Mouse (Mus musculus): ENCODE data around the gene Zbtb8a. TPM values are rescaled to one million over a fixed set of nuclear protein-coding genes. Genes with fewer than 3 reads are reported as not detected.
A peak's percentile ranks its signal among the peaks of the same experiment; 100 is the strongest.
"Not testable (repeated sequence)": the region's sequence is repeated elsewhere in the genome, so short reads cannot be mapped to it uniquely, and the experiment has no call there.

Zbtb8a gene
- 1 to 10 TPM; 4.7 to 7.8 (median 5.2) TPM for total RNA-seq (2022)

DNA sequence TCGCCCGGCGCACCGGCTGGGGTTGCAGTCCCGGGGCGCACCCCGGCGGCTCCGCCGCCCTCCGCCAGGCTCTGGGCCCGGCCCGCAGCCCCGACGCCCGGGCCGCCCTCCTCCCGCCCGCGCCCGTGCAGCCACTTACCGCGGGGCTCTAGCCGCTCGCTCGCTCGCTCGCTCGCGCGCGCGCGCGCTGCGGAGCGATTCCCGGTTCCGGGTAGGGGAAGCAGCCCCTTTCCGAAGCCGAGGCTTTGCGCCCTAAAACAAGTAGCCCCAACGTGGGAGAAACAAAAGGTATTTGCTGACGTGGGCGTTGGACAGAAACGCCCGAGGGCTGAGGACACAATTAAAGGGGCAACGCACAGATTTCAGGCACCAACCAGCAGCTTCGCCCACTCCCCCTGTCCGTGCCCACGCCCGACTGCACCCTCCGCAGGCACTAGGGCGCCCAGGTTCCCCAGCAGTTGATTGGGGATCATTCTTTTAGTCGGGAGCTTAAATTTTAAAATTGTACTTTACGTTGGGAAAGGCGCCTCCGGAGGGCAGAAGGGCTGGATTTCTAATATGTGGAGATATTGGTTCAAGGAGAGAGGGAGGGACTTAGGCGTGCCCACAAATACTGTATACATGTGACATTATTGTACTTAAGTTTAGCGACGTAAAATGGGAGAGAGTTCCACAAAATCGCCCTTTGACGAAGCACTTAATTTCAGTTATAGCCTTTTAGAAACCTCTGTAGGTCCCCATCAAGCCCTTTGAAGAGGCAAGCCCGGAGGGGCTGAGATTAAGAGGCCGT lies at the start of gene Zbtb8a:
Gene Zbtb8a (minus strand): TSS at position 516 of the 790 bp plus-strand sequence.
- no peak for DNase-seq

DNA sequence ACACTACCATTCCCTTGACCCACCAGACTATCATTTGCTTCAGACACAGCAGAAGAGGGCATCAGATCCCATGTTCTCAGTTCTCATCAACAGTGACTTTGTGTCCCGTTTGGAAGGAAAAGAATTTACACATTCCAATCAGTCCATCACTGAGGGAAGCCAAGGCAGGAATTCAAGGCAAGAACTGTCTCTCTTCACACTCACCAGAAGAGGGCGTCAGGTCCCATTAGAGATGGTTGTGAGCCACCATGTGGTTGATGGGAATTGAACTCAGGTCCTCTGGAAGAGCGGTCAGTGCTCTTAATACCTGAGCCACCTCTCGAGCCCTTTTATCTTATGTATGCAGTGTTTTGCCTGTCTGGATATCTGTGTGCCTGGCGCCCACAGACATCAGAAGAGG lies 40.4 kb upstream of the Zbtb8a start:
- DNase-seq = no peak

DNA sequence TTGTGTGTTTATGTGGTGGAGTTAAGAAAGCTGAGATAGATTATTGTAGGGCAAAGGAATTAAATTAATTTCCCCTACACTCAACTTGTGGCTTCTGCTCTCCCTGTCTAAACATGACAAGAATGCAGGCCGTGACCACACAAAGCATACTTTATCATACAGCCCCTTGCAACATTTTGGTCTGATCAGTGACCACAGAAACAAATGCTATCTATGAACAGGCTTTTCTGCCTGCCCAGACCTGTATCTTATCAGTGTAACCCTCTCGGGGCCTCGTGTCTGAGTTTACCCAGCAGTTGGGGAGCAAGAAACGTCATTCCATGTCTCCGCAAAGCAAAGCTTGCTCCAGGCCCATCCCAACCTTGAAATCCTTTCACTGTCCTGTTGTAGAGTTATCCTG lies 38.6 kb upstream of the Zbtb8a start:
- no peak for DNase-seq

DNA sequence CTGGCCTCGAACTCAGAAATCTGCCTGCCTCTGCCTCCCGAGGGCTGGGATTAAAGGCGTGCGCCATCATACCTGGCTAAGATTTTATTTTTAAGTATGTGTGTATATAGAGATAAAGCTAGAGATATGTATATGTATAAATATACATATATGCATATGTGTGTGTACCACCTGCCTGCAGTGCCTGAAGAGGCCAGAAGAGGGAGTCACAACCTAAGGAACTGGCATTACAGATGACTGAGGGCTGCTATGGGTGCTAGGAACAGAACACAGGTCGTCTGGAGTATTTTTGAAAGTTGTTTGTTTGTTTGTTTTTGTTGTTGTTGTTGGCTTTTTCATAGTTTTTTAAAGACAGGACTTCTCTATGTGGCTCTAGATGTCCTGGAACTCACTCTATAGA lies 38.0 kb upstream of the Zbtb8a start:
- DNase-seq = no peak

DNA sequence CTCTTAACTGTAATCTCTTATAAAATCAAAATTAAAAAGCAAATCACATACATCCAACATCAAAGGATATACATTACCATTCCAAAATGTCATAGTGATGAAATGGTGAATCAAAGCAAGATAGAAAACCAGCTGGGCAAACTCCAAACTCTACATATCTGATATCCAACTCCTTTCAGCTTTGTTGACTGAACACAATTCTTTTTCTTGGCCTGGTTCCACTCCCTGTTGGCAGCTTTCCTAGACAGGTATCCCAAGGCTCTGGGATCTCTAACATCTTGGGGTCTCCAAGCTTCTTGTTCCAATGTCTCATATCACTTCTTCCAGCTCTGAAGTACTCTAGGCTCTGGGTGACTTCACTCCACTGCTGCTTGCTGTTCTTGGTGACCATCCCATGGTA lies 33.1 kb upstream of the Zbtb8a start:
- no peak for DNase-seq

DNA sequence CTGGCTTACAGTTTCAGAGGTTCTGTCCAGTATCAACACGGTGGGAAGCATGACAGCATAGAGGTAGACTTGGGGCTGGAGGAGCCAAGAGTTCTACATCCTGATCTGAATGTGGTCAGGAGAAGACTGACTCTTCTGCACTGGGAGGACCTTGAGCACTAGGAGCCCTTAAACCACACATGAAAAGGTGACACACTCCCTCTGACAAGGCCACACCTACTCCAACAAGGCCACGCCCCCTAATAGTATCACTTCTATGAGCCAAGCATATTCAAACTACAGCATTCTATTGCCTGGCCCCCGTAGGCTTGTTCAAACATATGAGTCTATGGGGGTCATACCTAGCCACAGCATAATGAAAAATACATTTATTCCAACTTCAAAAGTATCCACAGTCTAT lies 32.6 kb upstream of the Zbtb8a start:
- not testable (repeated sequence) for DNase-seq

DNA sequence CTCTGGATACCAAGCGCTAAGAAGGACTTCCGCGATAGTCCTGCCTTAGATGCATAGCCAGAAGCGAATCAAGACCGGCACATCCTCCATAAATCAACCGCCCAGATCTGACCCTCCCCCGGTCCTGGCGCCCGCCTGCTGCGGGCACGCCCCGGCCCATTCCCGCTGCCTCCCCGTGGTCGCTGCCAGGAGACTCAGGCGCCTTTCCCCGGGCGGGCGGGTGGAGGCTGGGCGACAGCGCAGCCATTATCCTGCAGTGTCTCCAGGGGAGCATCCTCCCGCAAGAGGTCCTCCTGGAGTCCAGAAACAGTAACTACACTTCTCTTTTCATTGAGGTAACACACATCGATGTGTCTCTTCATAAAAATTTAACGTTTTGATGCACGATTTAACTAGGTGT lies 28.5 kb upstream of the Zbtb8a start:
- peak; percentile 50 for DNase-seq

DNA sequence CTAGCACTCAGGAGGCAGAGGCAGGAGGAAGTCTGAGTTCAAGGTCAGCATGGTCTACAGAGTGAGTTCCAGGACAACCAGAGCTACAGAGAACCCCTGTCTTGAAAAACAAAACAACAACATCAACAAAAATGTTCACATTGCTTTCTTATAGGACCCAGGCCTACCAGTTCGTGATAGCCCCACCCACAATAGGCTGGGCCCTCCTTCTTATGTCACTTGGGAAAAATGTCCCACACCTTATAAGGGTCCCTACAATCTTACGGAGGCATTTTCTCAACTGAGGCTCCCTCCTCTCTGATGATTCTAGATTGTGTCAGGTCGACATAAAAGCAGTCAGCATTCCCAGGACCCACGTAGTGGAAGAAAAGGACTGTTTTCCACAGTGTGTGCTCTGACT lies 21.9 kb upstream of the Zbtb8a start:
- DNase-seq = no peak

DNA sequence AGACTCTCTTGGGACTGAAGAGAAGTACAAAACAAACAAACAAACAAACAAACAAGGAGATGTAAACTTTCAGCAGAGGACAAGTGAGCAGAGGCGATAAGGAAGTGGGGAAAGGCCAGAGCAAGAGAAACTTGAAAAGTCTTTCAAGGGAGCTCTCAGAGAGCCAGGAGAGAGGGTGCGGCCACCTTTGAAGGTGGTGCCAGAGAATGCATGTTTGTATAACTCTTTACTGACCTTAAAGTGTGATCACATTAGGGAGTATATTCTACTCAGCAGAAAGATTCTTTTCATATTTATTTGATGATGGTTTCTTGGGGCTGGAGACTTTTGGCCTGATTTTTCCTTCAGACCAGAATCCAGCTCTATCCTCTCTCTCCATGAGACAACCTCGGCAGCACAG lies 19.0 kb upstream of the Zbtb8a start:
- no peak for DNase-seq

DNA sequence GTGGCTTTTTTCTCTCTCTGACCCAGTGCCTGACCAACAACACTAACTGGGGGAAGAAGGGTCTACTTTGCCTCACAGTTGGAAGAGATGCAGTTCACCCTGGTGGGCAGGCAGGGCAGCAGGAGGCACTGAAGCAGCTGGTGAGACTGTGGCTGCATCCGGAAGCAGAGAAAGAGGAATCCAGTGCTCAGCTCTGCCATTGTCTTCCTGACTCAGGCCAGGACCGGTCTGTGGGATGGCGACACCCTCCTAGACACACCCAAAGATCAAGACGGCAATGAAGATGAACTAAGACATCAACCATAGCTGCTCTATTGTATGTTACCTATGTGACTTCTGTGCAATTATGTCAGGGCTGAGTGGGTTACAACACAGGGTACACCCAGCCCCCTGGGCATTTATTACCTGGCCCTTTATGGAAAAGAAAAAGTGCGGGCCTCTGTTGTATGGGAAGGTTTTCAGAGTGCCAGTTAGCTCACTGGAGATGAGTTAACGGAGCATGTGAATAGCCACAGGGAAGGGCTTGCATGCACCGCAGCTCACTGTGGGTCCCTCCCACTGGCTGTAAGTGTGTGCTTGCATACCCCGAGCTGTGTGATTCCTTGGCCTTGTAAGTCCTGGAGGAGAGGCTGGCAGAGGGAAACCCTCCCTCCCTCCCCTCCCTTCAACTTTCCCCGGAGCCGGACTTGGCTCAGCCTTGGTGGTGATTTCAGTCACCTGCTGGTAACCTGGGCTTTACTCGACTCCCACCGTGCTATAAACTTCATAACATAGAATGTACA lies 16.4 kb upstream of the Zbtb8a start:
- DNase-seq = no peak

DNA sequence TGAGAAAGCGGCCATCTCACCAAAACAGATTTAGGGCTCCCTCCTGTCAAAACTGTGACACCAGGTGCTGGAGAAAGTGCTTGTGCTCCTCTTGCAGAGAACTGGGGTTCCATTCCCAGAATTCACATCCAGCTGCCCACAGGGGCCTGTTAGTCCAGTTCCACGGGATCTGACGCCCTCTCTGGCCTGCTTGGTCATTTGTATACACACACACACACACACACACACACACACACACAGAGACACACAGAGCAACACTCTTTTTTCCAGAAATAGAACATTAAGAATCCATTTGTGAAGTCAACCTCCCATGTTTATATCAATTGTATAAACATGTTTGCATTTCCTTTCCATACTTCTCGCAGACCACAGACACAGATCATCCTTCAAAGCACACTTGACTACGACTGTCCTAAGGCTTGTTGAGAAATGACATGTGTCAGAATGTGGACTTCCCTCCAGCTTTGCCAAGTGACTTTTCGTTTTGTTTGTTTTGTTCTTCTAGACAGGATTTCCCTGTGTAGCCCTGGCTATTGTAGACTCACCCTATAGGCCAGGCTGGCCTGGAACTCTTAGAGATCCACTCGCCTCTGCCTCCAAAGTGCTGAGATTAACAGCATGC lies 13.1 kb upstream of the Zbtb8a start:
- DNase-seq = no peak

DNA sequence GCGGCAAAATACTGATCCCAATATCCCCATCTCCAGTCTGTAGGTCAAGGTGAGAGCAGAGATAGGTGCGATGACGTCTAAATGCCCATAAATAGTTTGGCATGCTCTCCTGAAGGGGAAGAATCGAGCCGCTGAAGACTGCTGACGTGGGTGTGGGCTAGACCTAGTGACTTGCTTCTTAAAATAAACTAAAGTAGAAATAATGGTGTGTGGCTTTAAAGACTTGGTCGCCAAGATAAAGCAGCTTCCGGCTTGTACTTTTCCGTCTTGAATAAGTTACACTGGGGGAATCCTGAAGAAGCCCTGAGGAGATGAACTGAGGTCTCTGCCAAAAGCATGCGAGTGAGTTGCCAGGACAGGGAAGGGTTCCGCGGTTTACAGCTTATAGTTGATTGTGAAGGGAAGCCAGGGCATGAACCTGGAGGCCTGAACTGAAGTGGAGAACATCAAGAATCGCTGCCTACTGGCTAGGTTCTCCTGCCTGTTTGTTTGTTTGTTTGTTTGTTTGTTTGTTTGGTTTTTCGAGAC lies 12.4 kb upstream of the Zbtb8a start:
- DNase-seq = no peak

DNA sequence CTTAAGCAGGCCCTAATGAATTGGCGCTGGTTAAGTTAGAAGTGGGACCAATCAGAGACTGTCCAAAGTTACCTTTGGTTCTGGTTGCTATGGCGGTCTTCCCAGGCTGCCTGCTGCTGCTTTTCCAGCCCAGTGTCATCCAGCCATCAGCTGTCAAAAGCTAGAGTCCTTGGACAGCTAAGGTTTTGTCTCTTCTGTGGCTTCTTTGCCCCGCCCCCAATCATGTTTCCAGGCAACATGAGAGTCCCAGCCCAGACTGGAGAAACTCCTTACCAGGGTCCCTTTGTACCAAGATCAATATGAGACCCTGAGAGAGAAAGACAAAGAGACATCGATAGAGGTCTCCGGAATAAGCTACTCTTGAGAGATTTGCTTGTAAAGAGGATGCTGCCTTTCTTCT lies 10.5 kb upstream of the Zbtb8a start:
- no peak for DNase-seq

DNA sequence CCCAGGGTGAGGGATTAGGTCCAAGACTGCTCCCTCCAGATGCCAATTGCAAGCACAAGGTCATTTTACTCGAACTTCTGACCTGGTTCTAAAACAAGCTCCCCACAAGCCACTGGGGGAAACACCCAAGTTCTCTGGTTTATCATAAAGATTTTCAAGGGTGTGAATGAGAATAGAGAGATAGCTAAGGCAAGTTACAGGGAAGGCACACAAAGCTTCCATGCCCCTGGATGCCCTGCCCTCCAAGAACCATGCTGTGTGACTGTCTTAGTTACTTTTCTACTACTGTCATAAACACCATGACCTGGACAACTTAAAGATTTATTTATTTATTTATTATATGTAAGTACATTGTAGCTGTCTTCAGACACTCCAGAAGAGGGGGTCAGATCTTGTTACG lies 9.1 kb upstream of the Zbtb8a start:
- no peak for DNase-seq

DNA sequence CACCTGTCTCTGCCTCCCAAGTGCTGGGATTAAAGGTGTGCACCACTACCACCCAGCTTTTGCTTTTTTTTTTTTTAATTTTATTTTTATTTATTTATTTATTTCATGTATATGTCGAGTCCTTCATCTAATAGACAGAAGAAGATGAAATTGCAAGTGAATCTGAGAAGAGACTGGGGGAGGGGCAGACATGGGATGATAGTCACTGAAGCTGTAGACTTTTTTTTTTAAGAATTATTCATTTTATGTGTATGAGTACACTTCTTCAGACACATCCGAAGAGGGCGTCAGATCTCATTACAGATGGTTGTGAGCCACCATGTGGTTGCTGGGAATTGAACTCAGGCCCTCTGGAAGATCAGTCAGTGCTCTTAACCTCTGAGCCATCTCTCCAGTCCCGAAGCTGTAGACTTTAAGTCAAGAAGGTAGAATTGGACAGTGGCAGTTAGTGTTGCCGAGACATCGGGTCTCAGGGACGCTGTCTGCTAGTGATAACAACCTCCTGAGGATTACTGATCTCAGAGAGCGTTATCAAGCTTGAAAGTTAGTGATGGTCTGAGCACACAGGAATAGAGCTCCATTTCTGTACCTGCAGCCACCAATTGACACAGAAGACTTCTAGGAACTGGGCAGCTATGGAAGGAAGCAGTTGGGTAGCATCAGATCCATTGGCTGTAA lies 8.5 kb upstream of the Zbtb8a start:
- DNase-seq = no peak

DNA sequence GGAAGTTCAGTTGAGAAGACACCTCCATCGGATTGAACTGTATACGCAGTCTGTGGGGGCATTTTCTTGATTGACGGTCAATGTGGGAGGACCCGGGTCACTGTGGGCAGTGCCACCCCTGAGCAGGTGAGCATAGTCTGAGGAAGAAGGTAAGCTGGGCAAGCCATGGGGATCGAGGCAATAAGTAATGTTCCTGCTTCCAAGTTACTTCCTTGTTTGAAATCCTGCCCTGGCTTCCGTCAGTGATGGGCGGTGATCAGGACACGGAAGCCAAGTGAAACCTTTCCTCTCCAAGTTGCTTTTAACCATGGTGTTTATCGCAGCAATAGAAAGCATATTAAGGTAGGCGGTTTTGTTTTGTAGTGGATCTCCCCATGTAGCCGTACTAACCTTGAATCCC lies 7.8 kb upstream of the Zbtb8a start:
- DNase-seq = no peak

DNA sequence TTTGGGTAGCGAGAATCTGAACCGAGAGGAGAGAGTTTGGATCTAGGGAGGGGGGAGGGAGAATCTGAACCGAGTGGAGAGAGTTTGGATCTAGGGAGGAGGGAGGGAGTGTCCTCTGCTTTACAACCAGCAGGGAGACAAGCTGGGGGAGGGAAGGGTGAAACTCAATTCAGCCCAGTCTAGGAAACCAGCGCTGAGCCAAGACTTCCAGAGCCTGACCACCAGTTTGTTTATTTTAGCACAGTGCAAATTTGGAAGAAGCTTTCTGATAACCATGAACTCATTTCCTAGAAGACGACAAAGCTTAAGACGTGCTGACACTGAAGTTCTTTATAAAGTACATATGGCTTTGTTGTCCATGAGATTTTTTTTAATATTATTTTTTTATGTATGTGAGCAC lies 6.5 kb upstream of the Zbtb8a start:
- DNase-seq = no peak

DNA sequence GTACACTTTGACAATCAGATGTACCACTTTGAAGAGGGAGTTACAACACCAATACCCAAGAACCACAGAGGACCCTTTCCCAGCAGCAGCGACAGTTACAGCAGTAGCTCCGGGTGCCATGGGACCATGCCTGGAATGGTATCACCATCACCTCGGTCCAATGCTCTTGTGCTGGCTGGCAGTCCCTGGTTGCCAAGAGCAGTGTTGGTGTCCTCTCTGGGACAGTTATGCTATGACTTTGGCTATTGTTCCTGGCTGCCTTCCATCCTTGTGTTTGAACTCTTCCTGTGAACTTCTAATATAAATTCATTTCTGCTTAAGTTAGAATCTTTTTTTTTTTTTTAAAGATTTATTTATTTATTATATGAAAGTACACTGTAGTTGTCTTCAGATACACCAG lies 5.7 kb upstream of the Zbtb8a start:
- DNase-seq = no peak

DNA sequence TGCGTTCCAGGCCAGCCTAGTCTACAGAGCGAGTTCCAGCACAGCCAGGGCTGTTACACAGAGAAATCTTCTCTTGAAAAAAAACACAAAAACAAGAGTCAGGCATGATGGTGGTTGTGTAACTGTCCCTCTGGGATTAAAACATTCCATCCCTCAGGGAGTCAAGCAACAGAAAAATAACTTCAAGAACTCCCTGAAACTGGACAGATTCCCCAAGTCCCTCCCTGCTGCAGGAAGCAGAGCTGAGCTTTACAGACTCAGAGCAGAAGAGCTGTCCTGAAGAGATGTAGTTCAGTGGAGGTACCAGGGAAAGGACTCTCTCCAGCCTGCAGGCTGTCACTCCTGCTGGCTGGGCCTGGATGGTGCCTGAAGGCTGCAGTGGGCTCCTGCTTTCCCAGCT lies 4.6 kb upstream of the Zbtb8a start:
- no peak for DNase-seq

DNA sequence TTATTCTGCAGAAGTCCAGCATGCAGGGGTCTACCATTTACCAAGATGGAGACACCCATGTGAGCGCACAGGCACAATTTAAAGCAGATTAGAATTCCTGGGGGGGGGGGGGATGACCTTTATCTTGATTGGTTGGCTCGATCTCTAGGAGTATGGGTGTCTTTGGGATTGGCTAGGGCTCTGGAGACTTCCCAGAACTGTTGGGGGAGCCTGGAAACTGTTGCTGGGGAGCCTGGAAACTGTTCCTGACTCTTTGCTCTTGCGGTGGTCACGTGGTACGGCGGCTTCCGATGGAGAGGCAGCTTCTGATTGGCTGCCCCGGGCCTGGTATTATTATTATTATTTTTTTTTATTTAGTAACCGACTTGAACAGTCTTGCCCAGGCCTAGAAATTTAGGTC lies 4.1 kb upstream of the Zbtb8a start:
- DNase-seq = no peak

DNA sequence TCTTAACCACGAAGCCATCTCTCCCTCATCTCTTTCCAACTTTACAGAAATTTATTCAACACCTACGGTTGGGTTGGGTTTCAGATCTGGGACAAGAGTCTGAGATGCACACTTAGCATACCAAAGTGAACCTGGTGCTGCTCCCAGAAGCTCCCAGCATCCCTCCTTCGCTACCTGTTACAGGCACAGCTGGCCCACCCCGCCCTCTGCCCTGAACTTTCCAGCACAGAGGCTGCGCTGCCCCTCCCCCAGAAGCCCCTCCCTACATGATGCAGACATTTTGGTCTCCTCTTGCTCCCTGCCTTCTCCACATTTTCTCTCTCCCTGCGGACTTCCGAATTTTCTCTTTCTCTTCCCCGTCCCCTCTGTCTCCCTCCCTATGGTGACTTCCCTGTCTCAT lies 3.2 kb upstream of the Zbtb8a start:
- no peak for DNase-seq

DNA sequence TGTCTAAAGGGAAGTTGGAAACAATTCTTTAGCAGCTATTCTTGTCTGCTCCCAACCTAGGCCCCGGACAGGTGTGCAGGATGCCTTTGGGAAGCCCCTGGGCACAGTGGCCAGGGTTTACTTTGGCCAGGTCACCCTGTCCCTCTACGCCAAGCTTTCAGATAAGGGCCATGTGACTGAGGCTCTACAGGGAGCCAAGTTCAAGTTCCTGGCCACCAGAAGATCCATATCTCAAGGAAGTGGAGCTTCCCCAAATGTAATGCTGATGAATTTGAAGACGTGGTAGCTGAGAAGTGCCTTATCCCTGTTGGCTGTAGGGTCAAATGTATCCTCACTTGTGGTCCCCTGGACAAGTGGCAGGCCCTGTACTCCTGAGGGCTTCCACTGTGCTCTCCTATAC lies 1.9 kb upstream of the Zbtb8a start:
- DNase-seq = no peak

Data from adrenal gland, adult 8-10 months (tissue).